Mouse (Mus musculus) ES-Bruce4 (cell line): ENCODE measurements around the gene Neu2.

Experiments
- CTCF ChIP-seq: IDR thresholded peaks from one replicate; pipeline ENCODE4 v1.8.1; 2011; ENCODE audit warnings: low read depth, low read length
- EP300 ChIP-seq: IDR thresholded peaks from 2 replicates; pipeline ENCODE4 v1.6.1; 2011; ENCODE audit warnings: low read depth, low read length; ENCODE audit not compliant: insufficient read depth
- POLR2A ChIP-seq: IDR thresholded peaks from one replicate; pipeline ENCODE4 v1.8.1; 2011; ENCODE audit warnings: low read length; ENCODE audit not compliant: insufficient read depth

DNA sequence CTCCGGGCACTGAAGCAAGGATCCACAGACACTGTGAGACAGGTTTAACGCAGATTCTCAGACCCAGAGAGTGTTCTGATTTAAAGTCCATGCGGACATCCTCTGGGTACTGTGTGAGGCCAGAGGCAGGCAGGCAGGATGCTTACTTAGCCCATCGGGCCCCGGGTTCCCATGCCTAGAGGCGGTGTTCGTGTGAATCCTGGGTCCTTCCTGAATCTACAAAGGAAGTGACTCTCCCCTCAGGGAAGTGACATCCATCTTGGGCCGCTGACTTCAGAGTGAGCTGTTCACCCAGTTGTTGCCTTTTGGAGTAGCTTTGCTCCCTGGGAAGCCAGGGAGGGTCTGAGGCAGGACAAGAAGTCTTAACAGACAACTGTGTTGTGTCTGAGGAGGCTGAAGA is 130.0 kb downstream of the Neu2 start:
- TF ChIP-seq CTCF (no peak), EP300 (no peak), POLR2A (no peak)
